Mouse (Mus musculus) CH12.LX (cell line): ENCODE measurements around the gene Usmg5. TPM values are rescaled to one million over a fixed set of nuclear protein-coding genes. Genes with fewer than 3 reads are reported as not detected.

Experiments
- DNase-seq: peaks from one replicate; pipeline ENCODE4 v3.0.0-alpha.2; 2013; ENCODE audit errors: extremely low read depth
- H3K27ac ChIP-seq: 2 replicates; pipeline ENCODE4 v1.5.1; 2012; ENCODE audit warnings: low read depth, mild to moderate bottlenecking, control low read depth, moderate library complexity; ENCODE audit not compliant: insufficient read depth
- H3K27me3 ChIP-seq: replicated peaks from 2 replicates; pipeline ENCODE3; 2012; ENCODE audit warnings: inconsistent platforms
- H3K36me3 ChIP-seq, 2 experiments: replicated peaks in 1 of 2; 2 replicates each; pipeline versions ENCODE3 to v1.6.1; 2012; ENCODE audit warnings: inconsistent platforms in 1 of 2, low read length in 1 of 2, mild to moderate bottlenecking in 1 of 2, mixed read lengths in 1 of 2, moderate library complexity in 1 of 2; ENCODE audit not compliant: control insufficient read depth in 1 of 2, insufficient read depth in 1 of 2
- H3K4me1 ChIP-seq, 2 experiments: 2 replicates each; pipeline ENCODE4 v1.6.1; 2012; ENCODE audit warnings: inconsistent platforms in 1 of 2, moderate library complexity in 1 of 2; ENCODE audit not compliant: insufficient read depth in 2 of 2, control insufficient read depth in 1 of 2
- H3K4me2 ChIP-seq: 2 replicates; pipeline ENCODE4 v1.6.1; 2012; ENCODE audit warnings: low read depth, mild to moderate bottlenecking, control low read depth; ENCODE audit not compliant: poor library complexity, insufficient read depth, severe bottlenecking
- H3K4me3 ChIP-seq, 3 experiments: fragments of 150-350 bp in 1 of 3; sonication (generic) in 1 of 3; replicated peaks in 1 of 3; 2 replicates each; pipeline versions ENCODE3 to v1.5.1; 2011 to 2012; ENCODE audit warnings: low read depth in 2 of 3, low read length in 2 of 3, mild to moderate bottlenecking in 2 of 3, moderate library complexity in 2 of 3, control low read depth in 1 of 3, improper control_type of control experiment in 1 of 3, inconsistent platforms in 1 of 3, mixed read lengths in 1 of 3; ENCODE audit not compliant: poor library complexity in 1 of 3
- H3K79me2 ChIP-seq: replicated peaks from 2 replicates; pipeline ENCODE4 v1.6.1; 2012; ENCODE audit warnings: mild to moderate bottlenecking, moderate library complexity; ENCODE audit not compliant: control insufficient read depth, poor library complexity, insufficient read depth, severe bottlenecking; ENCODE audit errors: extremely low read depth
- H3K9ac ChIP-seq: 2 replicates; pipeline ENCODE4 v1.6.1; 2012; ENCODE audit warnings: low read depth, mild to moderate bottlenecking, control low read depth, moderate library complexity; ENCODE audit not compliant: insufficient read depth
- H3K9me3 ChIP-seq: replicated peaks from 2 replicates; pipeline ENCODE3; 2012; ENCODE audit warnings: low read length, inconsistent platforms, mixed read lengths
- BHLHE40 ChIP-seq: IDR thresholded peaks from 2 replicates; pipeline ENCODE4 v1.6.1; 2011; ENCODE audit warnings: mild to moderate bottlenecking, low read depth, low read length, improper control_type of control experiment
- CHD1 ChIP-seq: IDR thresholded peaks from 2 replicates; pipeline ENCODE4 v1.6.1; 2012; ENCODE audit warnings: low read depth, low read length, improper control_type of control experiment, inconsistent platforms
- CHD2 ChIP-seq: IDR thresholded peaks from 2 replicates; pipeline ENCODE4 v1.6.1; 2011; ENCODE audit warnings: low read length, improper control_type of control experiment
- CTCF ChIP-seq, 2 experiments: IDR thresholded peaks in 1 of 2; conservative IDR thresholded peaks in 1 of 2; 2 replicates each; pipeline ENCODE4 v1.5.1; 2011 to 2012; ENCODE audit warnings: low read depth in 2 of 2, low read length in 2 of 2, improper control_type of control experiment in 1 of 2, inconsistent platforms in 1 of 2, mild to moderate bottlenecking in 1 of 2, moderate library complexity in 1 of 2
- E2F4 ChIP-seq: IDR thresholded peaks from 2 replicates; pipeline ENCODE4 v1.6.1; 2011; ENCODE audit warnings: low read depth, low read length, improper control_type of control experiment; ENCODE audit not compliant: insufficient replicate concordance
- ELF1 ChIP-seq: IDR thresholded peaks from 2 replicates; pipeline ENCODE4 v1.6.1; 2014; ENCODE audit warnings: low read depth, mild to moderate bottlenecking, inconsistent platforms, low read length, improper control_type of control experiment
- EP300 ChIP-seq: IDR thresholded peaks from 2 replicates; pipeline ENCODE4 v1.6.1; 2011; ENCODE audit warnings: low read length, improper control_type of control experiment
- ETS1 ChIP-seq: conservative IDR thresholded peaks from 2 replicates; pipeline ENCODE4 v1.6.1; 2012; ENCODE audit warnings: low read depth, mild to moderate bottlenecking, inconsistent platforms, low read length, improper control_type of control experiment, moderate library complexity
- GABPA ChIP-seq: IDR thresholded peaks from 2 replicates; pipeline ENCODE4 v1.6.1; 2012; ENCODE audit warnings: low read depth, low read length, improper control_type of control experiment, inconsistent platforms; ENCODE audit not compliant: insufficient replicate concordance
- HCFC1 ChIP-seq: IDR thresholded peaks from 2 replicates; pipeline ENCODE4 v1.6.1; 2012; ENCODE audit warnings: low read depth, mild to moderate bottlenecking, inconsistent platforms, low read length, improper control_type of control experiment
- IRF4 ChIP-seq: IDR thresholded peaks from 2 replicates; pipeline ENCODE4 v1.6.1; 2014; ENCODE audit warnings: low read depth, mild to moderate bottlenecking, inconsistent platforms, low read length, improper control_type of control experiment
- JUN ChIP-seq: IDR thresholded peaks from 2 replicates; pipeline ENCODE4 v1.6.1; 2011; ENCODE audit warnings: low read depth, mild to moderate bottlenecking, low read length, improper control_type of control experiment, moderate library complexity; ENCODE audit not compliant: insufficient read depth
- JUND ChIP-seq: conservative IDR thresholded peaks from 2 replicates; pipeline ENCODE4 v1.6.1; 2011; ENCODE audit warnings: low read depth, low read length, improper control_type of control experiment
- KAT2A ChIP-seq: IDR thresholded peaks from 2 replicates; pipeline ENCODE4 v1.6.1; 2012; ENCODE audit warnings: low read length, improper control_type of control experiment, inconsistent platforms; ENCODE audit not compliant: insufficient replicate concordance
- MAFK ChIP-seq: IDR thresholded peaks from 2 replicates; pipeline ENCODE4 v1.6.1; 2011; ENCODE audit warnings: low read length, improper control_type of control experiment; ENCODE audit not compliant: insufficient replicate concordance
- MAX ChIP-seq: IDR thresholded peaks from 2 replicates; pipeline ENCODE4 v1.6.1; 2011; ENCODE audit warnings: low read length, improper control_type of control experiment
- MAZ ChIP-seq: IDR thresholded peaks from 2 replicates; pipeline ENCODE4 v1.6.1; 2012; ENCODE audit warnings: low read depth, mild to moderate bottlenecking, inconsistent platforms, low read length, improper control_type of control experiment, moderate library complexity
- MEF2A ChIP-seq: IDR thresholded peaks from 2 replicates; pipeline ENCODE4 v1.6.1; 2014; ENCODE audit warnings: low read depth, mild to moderate bottlenecking, inconsistent platforms, low read length, improper control_type of control experiment, borderline replicate concordance
- MXI1 ChIP-seq: IDR thresholded peaks from 2 replicates; pipeline ENCODE4 v1.6.1; 2011; ENCODE audit warnings: mild to moderate bottlenecking, low read depth, low read length, improper control_type of control experiment
- MYC ChIP-seq: IDR thresholded peaks from 2 replicates; pipeline ENCODE4 v1.6.1; 2011; ENCODE audit warnings: low read depth, mild to moderate bottlenecking, improper control_type of control experiment, low read length
- NELFE ChIP-seq: IDR thresholded peaks from 2 replicates; pipeline ENCODE4 v1.6.1; 2011; ENCODE audit warnings: low read depth, low read length, improper control_type of control experiment
- NRF1 ChIP-seq: IDR thresholded peaks from 2 replicates; pipeline ENCODE4 v1.6.1; 2014; ENCODE audit warnings: low read depth, mild to moderate bottlenecking, inconsistent platforms, low read length, improper control_type of control experiment, moderate library complexity
- PAX5 ChIP-seq: IDR thresholded peaks from 2 replicates; pipeline ENCODE4 v1.6.1; 2012; ENCODE audit warnings: low read length, inconsistent platforms, mixed read lengths
- POLR2A ChIP-seq: IDR thresholded peaks from 2 replicates; pipeline ENCODE4 v1.6.1; 2011; ENCODE audit warnings: low read depth, mild to moderate bottlenecking, improper control_type of control experiment, low read length
- POLR2AphosphoS2 ChIP-seq: IDR thresholded peaks from 2 replicates; pipeline ENCODE4 v1.6.1; 2011; ENCODE audit warnings: low read depth, low read length, improper control_type of control experiment
- RAD21 ChIP-seq: IDR thresholded peaks from 2 replicates; pipeline ENCODE4 v1.6.1; 2011; ENCODE audit warnings: low read depth, mild to moderate bottlenecking, low read length, improper control_type of control experiment, moderate library complexity
- RCOR1 ChIP-seq: conservative IDR thresholded peaks from 2 replicates; pipeline ENCODE4 v1.6.1; 2012; ENCODE audit warnings: low read depth, mild to moderate bottlenecking, inconsistent platforms, low read length, improper control_type of control experiment
- SIN3A ChIP-seq: IDR thresholded peaks from 2 replicates; pipeline ENCODE4 v1.6.1; 2012; ENCODE audit warnings: low read length, improper control_type of control experiment, inconsistent platforms
- SMC3 ChIP-seq: IDR thresholded peaks from 2 replicates; pipeline ENCODE4 v1.6.1; 2011; ENCODE audit warnings: low read depth, low read length, improper control_type of control experiment
- TBP ChIP-seq: conservative IDR thresholded peaks from 2 replicates; pipeline ENCODE4 v1.6.1; 2011; ENCODE audit warnings: low read depth, low read length, improper control_type of control experiment
- TCF12 ChIP-seq: IDR thresholded peaks from 2 replicates; pipeline ENCODE4 v1.6.1; 2014; ENCODE audit warnings: low read depth, mild to moderate bottlenecking, inconsistent platforms, low read length, improper control_type of control experiment
- UBTF ChIP-seq: IDR thresholded peaks from 2 replicates; pipeline ENCODE4 v1.6.1; 2012; ENCODE audit warnings: low read depth, mild to moderate bottlenecking, inconsistent platforms, low read length, improper control_type of control experiment, moderate library complexity
- USF1 ChIP-seq: IDR thresholded peaks from 2 replicates; pipeline ENCODE4 v1.6.1; 2014; ENCODE audit warnings: low read depth, mild to moderate bottlenecking, inconsistent platforms, low read length, improper control_type of control experiment
- USF2 ChIP-seq: conservative IDR thresholded peaks from 2 replicates; pipeline ENCODE4 v1.6.1; 2011; ENCODE audit warnings: low read depth, low read length, improper control_type of control experiment
- ZC3H11A ChIP-seq: IDR thresholded peaks from 2 replicates; pipeline ENCODE4 v1.6.1; 2012; ENCODE audit warnings: low read depth, mild to moderate bottlenecking, inconsistent platforms, low read length, improper control_type of control experiment
- ZKSCAN1 ChIP-seq: IDR thresholded peaks from 2 replicates; pipeline ENCODE4 v1.6.1; 2012; ENCODE audit warnings: low read depth, inconsistent platforms, low read length, improper control_type of control experiment, borderline replicate concordance
- ZMIZ1 ChIP-seq: IDR thresholded peaks from 2 replicates; pipeline ENCODE4 v1.6.1; 2012; ENCODE audit warnings: low read depth, mild to moderate bottlenecking, inconsistent platforms, low read length, improper control_type of control experiment
- ZNF384 ChIP-seq: IDR thresholded peaks from 2 replicates; pipeline ENCODE4 v1.6.1; 2012; ENCODE audit warnings: low read depth, low read length, improper control_type of control experiment, inconsistent platforms
- dilution Hi-C: fragments of 300-500 bp; cut with MboI; formaldehyde crosslinking; loops from 2 replicates; pipeline ENCODE4 v1.14.3; 2020; ENCODE audit warnings: low sequenced_read_pairs; ENCODE audit not compliant: extremely low pct_unique_long_range_greater_than_20kb, extremely low pct_ligation_motif_present
- in situ Hi-C: fragments of 300-500 bp; cut with MboI; formaldehyde crosslinking; loops from 3 replicates; pipeline ENCODE4 v1.14.3; 2019; ENCODE audit warnings: low sequenced_read_pairs, low pct_ligation_motif_present, low pct_unique_long_range_greater_than_20kb, mixed read lengths
- polyA plus RNA-seq: library from polyadenylated mRNA; unstranded; fragments of >175 nt; gene quantifications from 2 replicates; pipeline ENCODE4 v1.2.1, GENCODE M21; 2012; ENCODE audit warnings: low read depth; ENCODE audit not compliant: insufficient read length
- total RNA-seq, 2 experiments: library from RNA; depleted of rRNA; stranded (reverse); fragments of 300-350 nt in 1 of 2; fragments of >200 nt in 1 of 2; gene quantifications; 2 replicates each; pipeline ENCODE4 v1.2.3; 2012 to 2014

The Usmg5 gene
- total and polyA plus RNA-seq, 3 experiments: 226 to 674 (median 646) TPM

GRCm38 (mm10) chr19:47067924-47068611 is 22.4 kb downstream of the Usmg5 start:
- no peaks in the 10 kb centered on the region for H3K27me3 ChIP-seq
- H3K4me2 ChIP-seq: peak overlapping the region; percentile 83; the same call in 1 of the 2 replicates
- dilution Hi-C loops: no loop called here
- TF ChIP-seq RCOR1: no peak
- TF ChIP-seq ZMIZ1: no peak; the same call in none of the 2 replicates
- no peak for TF ChIP-seq E2F4
- no peak for TF ChIP-seq MAZ
- peak; percentile 50; the same call in 1 of the 2 replicates for TF ChIP-seq MAX
- 0 out of 2 replicates have a peak, but pooled peaks have one; percentile 22 for TF ChIP-seq KAT2A
- no peak for TF ChIP-seq MAFK
- no peak for TF ChIP-seq ZC3H11A
- TF ChIP-seq EP300: no peak
- TF ChIP-seq JUN: no peak
- no peak for TF ChIP-seq USF2
- TF ChIP-seq ETS1: no peak
- peak; percentile 81 for TF ChIP-seq NRF1
- peak; percentile 69 for TF ChIP-seq NELFE
- 0 out of 2 replicates have a peak, but pooled peaks have one; percentile 19 for TF ChIP-seq HCFC1
- TF ChIP-seq TCF12: peak; percentile 61; the same call in 1 of the 2 replicates
- no peak for TF ChIP-seq GABPA
- no peak for TF ChIP-seq CHD2
- TF ChIP-seq ELF1: peak; percentile 41; the same call in 1 of the 2 replicates
- peak; percentile 63; the same call in 1 of the 2 replicates for TF ChIP-seq TBP
- peak; percentile 89 for TF ChIP-seq SIN3A
- no peak for TF ChIP-seq RAD21
- no peak for TF ChIP-seq SMC3
- peak; percentile 88 for TF ChIP-seq MXI1
- no peak for TF ChIP-seq ZKSCAN1
- no peak for TF ChIP-seq MYC
- no peak for TF ChIP-seq JUND
- TF ChIP-seq UBTF: peak; percentile 88
- TF ChIP-seq CHD1: peak; percentile 58; the same call in 1 of the 2 replicates
- TF ChIP-seq POLR2AphosphoS2: no peak
- TF ChIP-seq IRF4: peak; percentile 38; the same call in 1 of the 2 replicates
- TF ChIP-seq BHLHE40: no peak
- TF ChIP-seq POLR2A: peak; percentile 62
- TF ChIP-seq PAX5: no peak
- no peak for TF ChIP-seq CTCF (conservative IDR thresholded peaks at IDR 0.05 in 1 of 2, IDR thresholded peaks at IDR 0.05 in 1 of 2; ENCODE audit: low read depth in 2 of 2, low read length in 2 of 2)
- no peak for TF ChIP-seq USF1
- TF ChIP-seq MEF2A: no peak; the same call in 1 of the 2 replicates
- no peak for TF ChIP-seq ZNF384
- H3K4me3 ChIP-seq: peak overlapping the region; percentile 73 to 97 (median 93)
- H3K9ac ChIP-seq: peak overlapping the region; percentile 91
- no peaks in the 10 kb centered on the region for H3K9me3 ChIP-seq
- peaks cover 7 to 30% of the 10 kb centered on the region in 2 experiments for H3K36me3 ChIP-seq
- H3K4me1 ChIP-seq: peaks cover 0 to 16% of the 10 kb centered on the region in 2 experiments; a peak in 2 of 4 replicates
- in situ Hi-C loops: no loop called here
- peaks cover 10% of the 10 kb centered on the region for H3K79me2 ChIP-seq
- peak; percentile 83 for DNase-seq
- peak overlapping the region; percentile 57; the same call in 1 of the 2 replicates for H3K27ac ChIP-seq
